Mouse (Mus musculus) spleen, postnatal 14 days (tissue): Measurements from ENCODE around the gene Tenm2.

Experiments used
- DNase-seq, 2 experiments: peaks; one replicate each; pipeline ENCODE4 v3.0.0; 2021 to 2022; ENCODE audit warnings: low spot score in 2 of 2

Gene Tenm2

GRCm38 (mm10) chr11:36052598-36052997 lies 1183.2 kb downstream of the Tenm2 start:
- DNase-seq, result no peak

GRCm38 (mm10) chr11:36052091-36052490 lies 1183.7 kb downstream of the Tenm2 start:
- no peak for DNase-seq

- no peak for DNase-seq
Observed at GRCm38 (mm10) chr11:36049547-36049946, 1186.2 kb downstream of the Tenm2 start.

GRCm38 (mm10) chr11:36045681-36046276 lies 1190.0 kb downstream of the Tenm2 start:
- DNase-seq, result peak in 1 of 2 experiments; percentile 9

GRCm38 (mm10) chr11:36041411-36041810 lies 1194.4 kb downstream of the Tenm2 start:
- DNase-seq, result no peak

GRCm38 (mm10) chr11:36040508-36041233 lies 1195.1 kb downstream of the Tenm2 start:
- no peak for DNase-seq

GRCm38 (mm10) chr11:36039825-36040224 lies 1195.9 kb downstream of the Tenm2 start:
- DNase-seq, result no peak

- DNase-seq, result no peak
Observed at GRCm38 (mm10) chr11:36038386-36038785, 1197.4 kb downstream of the Tenm2 start.

GRCm38 (mm10) chr11:36037311-36037710 lies 1198.5 kb downstream of the Tenm2 start:
- DNase-seq, result no peak

GRCm38 (mm10) chr11:36036061-36036695 lies 1199.6 kb downstream of the Tenm2 start:
- no peak for DNase-seq

- DNase-seq, result no peak
Observed at GRCm38 (mm10) chr11:36031751-36032150, 1204.0 kb downstream of the Tenm2 start.

- no peak for DNase-seq
Observed at GRCm38 (mm10) chr11:36020009-36020408, 1215.8 kb downstream of the Tenm2 start.

GRCm38 (mm10) chr11:36013179-36013578 lies 1222.6 kb downstream of the Tenm2 start:
- DNase-seq, result no peak

- no peak for DNase-seq
Observed at GRCm38 (mm10) chr11:36009281-36010208, 1226.2 kb downstream of the Tenm2 start.

- no peak for DNase-seq
Observed at GRCm38 (mm10) chr11:36002900-36003299, 1232.9 kb downstream of the Tenm2 start.

GRCm38 (mm10) chr11:36001282-36001970 lies 1234.3 kb downstream of the Tenm2 start:
- peak in 1 of 2 experiments; percentile 53 for DNase-seq

- no peak for DNase-seq
Observed at GRCm38 (mm10) chr11:36000585-36001281, 1235.0 kb downstream of the Tenm2 start.

- no peak for DNase-seq
Observed at GRCm38 (mm10) chr11:36000038-36000437, 1235.7 kb downstream of the Tenm2 start.

GRCm38 (mm10) chr11:35998048-35998447 lies 1237.7 kb downstream of the Tenm2 start:
- DNase-seq, result no peak

- no peak for DNase-seq
Observed at GRCm38 (mm10) chr11:35995310-35995709, 1240.5 kb downstream of the Tenm2 start.

GRCm38 (mm10) chr11:35991846-35992245 lies 1243.9 kb downstream of the Tenm2 start:
- no peak for DNase-seq
